Mouse (Mus musculus) CH12.LX (cell line): ENCODE measurements at regions not wholly inside any gene's neighbourhood (a gene's known extent, or its start where the extent isn't known, plus 50 kb on each side); places are given as distances from the start of the nearest gene placed in this dataset.

ENCODE experiments used
- E2F4 ChIP-seq: IDR thresholded peaks from 2 replicates; pipeline ENCODE4 v1.6.1; 2011; ENCODE audit warnings: low read depth, low read length, improper control_type of control experiment; ENCODE audit not compliant: insufficient replicate concordance
- MEF2A ChIP-seq: IDR thresholded peaks from 2 replicates; pipeline ENCODE4 v1.6.1; 2014; ENCODE audit warnings: low read depth, mild to moderate bottlenecking, inconsistent platforms, low read length, improper control_type of control experiment, borderline replicate concordance

- TF ChIP-seq MEF2A: no peak
- TF ChIP-seq E2F4: no peak
Observed at GRCm38 (mm10) chr4:150794257-150794794, 59.4 kb upstream of the Errfi1 start.
